Mouse (Mus musculus): ENCODE data around the gene Ppp1r1b. TPM values are rescaled to one million over a fixed set of nuclear protein-coding genes. Genes with fewer than 3 reads are reported as not detected.

Gene Ppp1r1b
- total and polyA plus RNA-seq, 3 experiments, result 0.08 TPM; not detected in 2

- TF ChIP-seq JUND (conservative IDR thresholded peaks at IDR 0.05; ENCODE audit: low read depth, low read length), result no peak
- TF ChIP-seq NRF1 (IDR thresholded peaks at IDR 0.05; ENCODE audit: low read depth, low read length), result no peak
- TF ChIP-seq USF2 (conservative IDR thresholded peaks at IDR 0.05; ENCODE audit: low read depth, low read length), result no peak
- peaks cover 0 to 3% of the 10 kb centered on the region in 2 experiments; a peak in 3 of 4 replicates for H3K4me1 ChIP-seq (ENCODE audit: control insufficient read depth in 1 of 2, insufficient read depth in 2 of 2)
- H3K9ac ChIP-seq (ENCODE audit: insufficient read depth, low read depth), result no peak overlapping the region
- no peak overlapping the region for H3K4me3 ChIP-seq (replicated peaks in 1 of 3; ENCODE audit: low read depth in 2 of 3, low read length in 2 of 3, poor library complexity in 1 of 3)
- DNase-seq (ENCODE audit: extremely low read depth), result no peak
- no peak overlapping the region for H3K27ac ChIP-seq (ENCODE audit: insufficient read depth, low read depth)
- in situ Hi-C loops (cut with MboI; ENCODE audit: low pct_ligation_motif_present, low pct_unique_long_range_greater_than_20kb, low sequenced_read_pairs) (no loop called here), dilution Hi-C loops (cut with MboI; ENCODE audit: extremely low pct_ligation_motif_present, extremely low pct_unique_long_range_greater_than_20kb, low sequenced_read_pairs) (no loop called here)
- no peaks in the 10 kb centered on the region for H3K79me2 ChIP-seq (replicated peaks; ENCODE audit: control insufficient read depth, extremely low read depth, insufficient read depth, poor library complexity, severe bottlenecking)
- H3K27me3 ChIP-seq (replicated peaks), result peaks cover 97% of the 10 kb centered on the region
- H3K36me3 ChIP-seq (replicated peaks in 1 of 2; ENCODE audit: control insufficient read depth in 1 of 2, insufficient read depth in 1 of 2, low read length in 1 of 2), result no peaks in the 10 kb centered on the region
- H3K9me3 ChIP-seq (replicated peaks; ENCODE audit: low read length), result no peaks in the 10 kb centered on the region
- no peak overlapping the region for H3K4me2 ChIP-seq (ENCODE audit: insufficient read depth, low read depth, poor library complexity, severe bottlenecking)
Observed at GRCm38 (mm10) chr11:98318421-98319116, 29.6 kb upstream of the Ppp1r1b start.

GRCm38 (mm10) chr11:98319120-98319519 is 29.1 kb upstream of the Ppp1r1b start:
- H3K27me3 ChIP-seq (replicated peaks), result peaks cover 97% of the 10 kb centered on the region

GRCm38 (mm10) chr11:98319544-98319943 is 28.7 kb upstream of the Ppp1r1b start:
- H3K9ac ChIP-seq (ENCODE audit: insufficient read depth, low read depth), result no peak overlapping the region
- H3K79me2 ChIP-seq (replicated peaks; ENCODE audit: control insufficient read depth, extremely low read depth, insufficient read depth, poor library complexity, severe bottlenecking), result no peaks in the 10 kb centered on the region
- peaks cover 97% of the 10 kb centered on the region for H3K27me3 ChIP-seq (replicated peaks)
- in situ Hi-C loops (cut with MboI; ENCODE audit: low pct_ligation_motif_present, low pct_unique_long_range_greater_than_20kb, low sequenced_read_pairs) (no loop called here), dilution Hi-C loops (cut with MboI; ENCODE audit: extremely low pct_ligation_motif_present, extremely low pct_unique_long_range_greater_than_20kb, low sequenced_read_pairs) (no loop called here)
- H3K4me1 ChIP-seq (ENCODE audit: control insufficient read depth in 1 of 2, insufficient read depth in 2 of 2), result no peaks in the 10 kb centered on the region
- no peak overlapping the region for H3K4me3 ChIP-seq (replicated peaks in 1 of 3; ENCODE audit: low read depth in 2 of 3, low read length in 2 of 3, poor library complexity in 1 of 3)
- no peaks in the 10 kb centered on the region for H3K36me3 ChIP-seq (replicated peaks in 1 of 2; ENCODE audit: control insufficient read depth in 1 of 2, insufficient read depth in 1 of 2, low read length in 1 of 2)
- H3K4me2 ChIP-seq (ENCODE audit: insufficient read depth, low read depth, poor library complexity, severe bottlenecking), result no peak overlapping the region
- H3K9me3 ChIP-seq (replicated peaks; ENCODE audit: low read length), result no peaks in the 10 kb centered on the region
- H3K27ac ChIP-seq (ENCODE audit: insufficient read depth, low read depth), result no peak overlapping the region
- no peak for DNase-seq (ENCODE audit: extremely low read depth)
- TF ChIP-seq E2F4 (IDR thresholded peaks at IDR 0.05; ENCODE audit: insufficient replicate concordance, low read depth, low read length) (no peak), RAD21 (IDR thresholded peaks at IDR 0.05; ENCODE audit: low read depth, low read length) (no peak), RCOR1 (conservative IDR thresholded peaks at IDR 0.05; ENCODE audit: low read depth, low read length) (no peak), PAX5 (IDR thresholded peaks at IDR 0.05; ENCODE audit: low read length) (no peak), MXI1 (IDR thresholded peaks at IDR 0.05; ENCODE audit: low read depth, low read length) (no peak), USF1 (IDR thresholded peaks at IDR 0.05; ENCODE audit: low read depth, low read length) (no peak), HCFC1 (IDR thresholded peaks at IDR 0.05; ENCODE audit: low read depth, low read length) (no peak)

More at GRCm38 (mm10) chr11:98319120-98319519, 29.1 kb upstream of the Ppp1r1b start:
- H3K4me3 ChIP-seq (replicated peaks in 1 of 3; ENCODE audit: low read depth in 2 of 3, low read length in 2 of 3, poor library complexity in 1 of 3), result no peak overlapping the region
- TF ChIP-seq RAD21 (IDR thresholded peaks at IDR 0.05; ENCODE audit: low read depth, low read length), result no peak
- no peak for TF ChIP-seq RCOR1 (conservative IDR thresholded peaks at IDR 0.05; ENCODE audit: low read depth, low read length)
- TF ChIP-seq MAZ (IDR thresholded peaks at IDR 0.05; ENCODE audit: low read depth, low read length), result no peak
- no peak for TF ChIP-seq SMC3 (IDR thresholded peaks at IDR 0.05; ENCODE audit: low read depth, low read length)
- TF ChIP-seq KAT2A (IDR thresholded peaks at IDR 0.05; ENCODE audit: insufficient replicate concordance, low read length), result no peak
- no peak for TF ChIP-seq MXI1 (IDR thresholded peaks at IDR 0.05; ENCODE audit: low read depth, low read length)
- H3K36me3 ChIP-seq (replicated peaks in 1 of 2; ENCODE audit: control insufficient read depth in 1 of 2, insufficient read depth in 1 of 2, low read length in 1 of 2), result no peaks in the 10 kb centered on the region
- dilution Hi-C loops (cut with MboI; ENCODE audit: extremely low pct_ligation_motif_present, extremely low pct_unique_long_range_greater_than_20kb, low sequenced_read_pairs), result no loop called here
- in situ Hi-C loops (cut with MboI; ENCODE audit: low pct_ligation_motif_present, low pct_unique_long_range_greater_than_20kb, low sequenced_read_pairs), result no loop called here
- DNase-seq (ENCODE audit: extremely low read depth), result no peak
- no peak overlapping the region for H3K27ac ChIP-seq (ENCODE audit: insufficient read depth, low read depth)
- no peaks in the 10 kb centered on the region for H3K79me2 ChIP-seq (replicated peaks; ENCODE audit: control insufficient read depth, extremely low read depth, insufficient read depth, poor library complexity, severe bottlenecking)
- H3K4me2 ChIP-seq (ENCODE audit: insufficient read depth, low read depth, poor library complexity, severe bottlenecking), result no peak overlapping the region
- no peaks in the 10 kb centered on the region for H3K9me3 ChIP-seq (replicated peaks; ENCODE audit: low read length)
- no peaks in the 10 kb centered on the region; a peak in 1 of 4 replicates for H3K4me1 ChIP-seq (ENCODE audit: control insufficient read depth in 1 of 2, insufficient read depth in 2 of 2)
- no peak overlapping the region for H3K9ac ChIP-seq (ENCODE audit: insufficient read depth, low read depth)

Data from CH12.LX (cell line).